Mouse (Mus musculus) granulocyte monocyte progenitor cell, adult 5-6 weeks (primary cell): ENCODE measurements around the gene Rbms2. TPM values are rescaled to one million over a fixed set of nuclear protein-coding genes. Genes with fewer than 3 reads are reported as not detected.
"Not testable (repeated sequence)": the region's sequence is repeated elsewhere in the genome, so short reads cannot be mapped to it uniquely, and the experiment has no call there.

Source experiments
- ATAC-seq: replicated peaks from 2 replicates; pipeline ENCODE4 v1.8.0; 2016; ENCODE audit warnings: mild to moderate bottlenecking, moderate TSS enrichment, inconsistent platforms; ENCODE audit not compliant: poor library complexity, severe bottlenecking
- total RNA-seq, 2 experiments: library from RNA; stranded (forward) in 1 of 2; stranded (reverse) in 1 of 2; fragments of 200-712, 200-1000 nt in 1 of 2; fragments of >200 nt in 1 of 2; fragmentation: Nextera tagmentation in 1 of 2; gene quantifications; 2 replicates each; pipeline ENCODE4 v1.2.3; 2014 to 2017

Rbms2 gene
- total RNA-seq, 2 experiments from 2014 or later: 1.8 to 14.3 TPM

- ATAC-seq: peak; percentile 98
Observed at GRCm38 (mm10) chr10:128194024-128194550, 14.0 kb upstream of the Rbms2 start, which contains the start of gene Gls2. TSS of gene Gls2 (plus strand) at chr10:128194457.

GRCm38 (mm10) chr10:128193113-128193512 is 13.0 kb upstream of the Rbms2 start:
- no peak for ATAC-seq

- ATAC-seq: not testable (repeated sequence)
Observed at GRCm38 (mm10) chr10:128192030-128192766, 12.1 kb upstream of the Rbms2 start.

GRCm38 (mm10) chr10:128191472-128191871 is 11.4 kb upstream of the Rbms2 start:
- ATAC-seq: no peak

- ATAC-seq: peak; percentile 74
Observed at GRCm38 (mm10) chr10:128188242-128188877, 8.3 kb upstream of the Rbms2 start.

GRCm38 (mm10) chr10:128187181-128187605 is 7.1 kb upstream of the Rbms2 start:
- ATAC-seq: no peak

GRCm38 (mm10) chr10:128185959-128186358 is 5.9 kb upstream of the Rbms2 start:
- peak; percentile 93 for ATAC-seq

GRCm38 (mm10) chr10:128185277-128185940 is 5.3 kb upstream of the Rbms2 start:
- no peak for ATAC-seq

- no peak for ATAC-seq
Observed at GRCm38 (mm10) chr10:128184296-128184695, 4.2 kb upstream of the Rbms2 start.

- no peak for ATAC-seq
Observed at GRCm38 (mm10) chr10:128177316-128177715, 2.8 kb downstream of the Rbms2 start.

GRCm38 (mm10) chr10:128175996-128176755 is 3.9 kb downstream of the Rbms2 start:
- peak; percentile 99 for ATAC-seq

GRCm38 (mm10) chr10:128175302-128175701 is 4.8 kb downstream of the Rbms2 start:
- ATAC-seq: no peak

- ATAC-seq: not testable (repeated sequence)
Observed at GRCm38 (mm10) chr10:128171348-128171747, 8.7 kb downstream of the Rbms2 start.

GRCm38 (mm10) chr10:128167091-128167490 is 13.0 kb downstream of the Rbms2 start:
- no peak for ATAC-seq

GRCm38 (mm10) chr10:128165726-128166125 is 14.4 kb downstream of the Rbms2 start:
- not testable (repeated sequence) for ATAC-seq

GRCm38 (mm10) chr10:128153978-128154377 is 26.1 kb downstream of the Rbms2 start:
- no peak for ATAC-seq

GRCm38 (mm10) chr10:128150941-128151340 is 29.2 kb downstream of the Rbms2 start:
- ATAC-seq: no peak

GRCm38 (mm10) chr10:128149592-128149991 is 30.5 kb downstream of the Rbms2 start:
- peak; percentile 99 for ATAC-seq

- no peak for ATAC-seq
Observed at GRCm38 (mm10) chr10:128148789-128149365, 31.2 kb downstream of the Rbms2 start.

- no peak for ATAC-seq
Observed at GRCm38 (mm10) chr10:128144961-128145360, 35.1 kb downstream of the Rbms2 start.
